Mouse (Mus musculus) right cerebral cortex, postnatal 14 days (tissue): ENCODE results near the gene Otop3.
A peak's percentile ranks its signal among the peaks of the same experiment; 100 is the strongest.

ENCODE experiments used
- DNase-seq: peaks from one replicate; pipeline ENCODE4 v3.0.0; 2022

The Otop3 gene

DNA sequence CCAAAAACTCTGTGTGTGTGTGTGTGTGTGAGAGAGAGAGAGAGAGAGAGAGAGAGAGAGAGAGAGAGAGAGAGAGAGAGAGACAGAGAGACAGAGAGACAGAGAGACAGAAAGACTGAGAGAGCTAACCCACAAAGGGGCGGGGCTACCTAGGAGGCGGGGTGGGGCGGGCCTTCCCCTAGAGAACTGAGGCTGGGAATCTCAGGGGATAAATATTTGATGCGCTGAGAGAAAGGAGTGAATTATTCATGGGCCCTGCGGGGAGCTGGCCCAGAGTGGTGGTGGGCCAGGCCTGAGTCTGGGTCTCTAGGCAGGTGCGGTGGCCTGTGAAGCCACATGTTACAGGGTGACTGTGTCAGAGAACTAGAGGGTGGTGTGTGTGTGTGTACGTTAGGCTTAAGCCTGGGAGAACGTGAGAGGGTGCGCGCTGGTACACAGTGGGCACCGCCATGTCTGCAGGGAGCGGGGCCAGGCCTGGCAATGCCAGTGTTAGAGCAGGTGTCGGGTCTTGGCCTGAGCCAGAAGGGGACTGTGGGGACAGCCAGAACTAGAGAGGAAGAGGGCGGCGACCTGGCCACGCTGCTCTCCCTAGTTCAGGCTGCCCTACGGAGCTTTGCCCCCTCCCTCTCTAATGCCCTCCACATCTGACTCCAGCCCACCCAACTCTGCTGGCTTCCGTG is 14.7 kb upstream of the Otop3 start:
- no peak for DNase-seq

DNA sequence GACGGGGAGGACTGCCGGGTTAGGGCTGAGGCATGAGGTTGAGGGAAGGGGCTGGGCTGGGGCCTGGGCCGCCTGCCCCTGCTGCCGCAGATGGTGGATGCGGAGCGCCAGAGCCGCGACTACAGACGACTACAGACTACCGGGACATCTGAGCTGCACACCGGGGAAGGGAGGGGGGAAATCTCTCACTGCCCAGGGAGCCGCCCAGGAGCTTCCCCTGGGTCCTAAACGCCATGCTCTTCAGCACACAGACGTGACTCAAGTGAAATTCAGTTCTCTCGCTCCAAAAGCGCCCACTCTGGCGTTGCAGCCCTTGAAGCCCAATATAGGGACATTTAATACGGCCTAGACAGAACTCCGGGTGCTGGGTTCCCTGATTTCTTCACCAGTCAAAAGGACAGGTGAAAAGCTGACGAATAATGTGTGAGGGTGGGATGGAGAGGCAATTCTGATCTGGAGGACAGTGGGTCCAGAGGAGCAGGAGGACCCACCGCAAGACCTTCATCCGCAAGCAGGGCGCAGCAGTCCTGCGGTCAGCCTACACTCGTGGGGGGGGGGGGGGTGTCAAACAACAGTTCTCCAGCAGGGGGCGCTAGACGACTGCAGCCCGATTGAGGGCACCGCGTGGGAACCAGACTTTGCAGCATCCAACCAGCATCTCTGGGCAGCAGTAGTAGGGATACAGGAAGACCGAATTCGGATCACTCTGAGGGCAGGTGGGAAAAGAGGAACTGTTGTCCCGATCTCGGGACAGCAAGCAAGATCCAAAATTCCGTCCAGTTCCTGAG is 12.4 kb upstream of the Otop3 start, which contains the start of gene Ush1g:
Ush1g (minus strand) TSS at position 136 of the 788 bp plus-strand sequence.
- peak; percentile 64 for DNase-seq

DNA sequence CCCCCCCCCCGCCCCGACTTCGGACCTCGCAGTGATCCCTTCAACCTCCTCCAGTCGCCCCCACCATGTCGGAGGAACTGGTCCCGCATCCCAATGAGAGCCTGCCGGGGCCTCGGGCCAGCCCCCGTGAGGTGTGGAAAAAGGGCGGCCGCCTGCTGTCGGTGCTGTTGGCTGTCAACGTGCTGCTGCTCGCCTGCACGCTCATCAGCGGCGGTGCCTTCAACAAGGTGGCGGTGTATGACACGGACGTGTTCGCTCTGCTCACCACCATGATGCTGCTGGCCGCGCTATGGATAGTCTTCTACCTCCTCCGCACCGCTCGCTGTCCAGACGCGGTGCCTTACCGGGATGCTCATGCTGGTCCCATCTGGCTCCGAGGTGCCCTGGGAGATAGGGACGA is 11.2 kb upstream of the Otop3 start:
- DNase-seq = no peak

DNA sequence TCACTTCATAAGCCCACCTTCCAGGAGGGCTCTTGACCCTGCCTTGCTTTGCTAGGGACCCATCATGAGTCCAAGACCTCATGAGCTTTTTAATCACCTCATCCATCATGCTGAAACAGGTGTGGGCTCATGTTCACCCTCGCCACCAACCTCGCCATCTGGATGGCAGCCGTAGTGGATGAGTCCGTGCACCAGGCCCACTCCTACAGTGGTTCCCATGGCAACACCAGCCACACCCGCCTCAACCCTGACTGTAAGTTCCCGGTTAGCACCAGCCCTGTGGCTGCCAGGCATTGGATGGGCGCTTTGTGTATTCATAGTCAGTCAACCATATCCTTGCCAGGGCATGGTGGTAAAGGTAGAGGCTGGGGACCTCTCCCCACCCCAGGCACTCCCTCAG is 7.8 kb upstream of the Otop3 start:
- no peak for DNase-seq

DNA sequence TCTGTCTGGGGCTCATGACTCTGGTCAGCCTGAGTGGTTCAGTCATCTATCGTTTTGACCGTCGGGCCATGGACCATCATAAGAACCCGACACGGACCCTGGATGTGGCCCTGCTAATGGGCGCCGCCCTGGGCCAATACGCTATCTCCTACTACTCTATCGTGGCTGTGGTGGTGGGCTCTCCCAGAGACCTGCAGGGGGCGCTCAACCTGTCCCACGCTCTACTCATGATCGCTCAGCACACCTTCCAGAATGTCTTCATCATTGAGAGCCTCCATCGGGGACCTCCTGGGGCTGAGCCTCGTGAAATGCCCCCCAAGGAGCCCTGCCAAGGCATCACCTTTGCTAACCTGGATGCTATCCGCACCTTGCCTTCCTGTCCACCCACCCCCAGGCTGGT is 5.2 kb upstream of the Otop3 start:
- DNase-seq = no peak

DNA sequence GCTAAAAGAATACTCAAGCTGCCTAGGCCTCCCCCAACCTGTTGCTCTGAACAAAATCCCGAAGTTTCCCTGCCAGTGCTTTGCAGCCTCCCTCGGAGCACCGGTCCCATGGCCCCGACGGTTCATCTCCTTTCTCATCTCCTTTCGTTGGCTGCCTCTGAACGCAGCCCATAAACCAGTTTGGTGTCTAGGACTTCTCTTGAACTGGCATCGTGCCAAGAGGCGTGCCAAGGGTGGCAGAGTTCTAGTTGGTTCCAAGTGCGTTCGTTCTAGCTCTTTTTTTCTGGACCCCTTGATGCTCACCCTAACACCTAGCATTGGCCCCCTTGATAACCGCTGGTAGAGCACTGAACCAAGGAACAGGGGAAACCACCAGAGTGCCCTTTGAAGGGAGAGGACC is 692 bp downstream of the Otop3 start:
- DNase-seq = no peak

DNA sequence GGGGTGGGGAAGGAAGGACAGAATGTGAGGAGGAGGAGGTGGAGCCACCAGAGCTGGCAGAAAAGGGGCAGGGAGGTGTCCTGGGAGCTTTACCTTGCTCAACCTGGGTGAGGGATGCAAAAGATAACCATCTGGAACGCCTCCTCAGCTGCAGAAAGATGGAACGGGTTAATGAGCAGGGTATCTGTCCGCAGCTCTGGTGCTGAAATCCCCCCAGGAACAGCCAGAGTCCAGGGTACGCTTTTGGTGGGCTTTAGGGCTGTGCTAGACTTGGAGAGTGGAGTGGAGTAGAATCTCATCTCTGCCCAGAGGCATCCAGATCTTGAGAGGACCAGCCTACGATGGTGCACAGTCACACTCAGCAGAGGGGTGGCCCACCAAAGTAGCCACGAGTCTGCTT is 1.6 kb downstream of the Otop3 start:
- DNase-seq = no peak

DNA sequence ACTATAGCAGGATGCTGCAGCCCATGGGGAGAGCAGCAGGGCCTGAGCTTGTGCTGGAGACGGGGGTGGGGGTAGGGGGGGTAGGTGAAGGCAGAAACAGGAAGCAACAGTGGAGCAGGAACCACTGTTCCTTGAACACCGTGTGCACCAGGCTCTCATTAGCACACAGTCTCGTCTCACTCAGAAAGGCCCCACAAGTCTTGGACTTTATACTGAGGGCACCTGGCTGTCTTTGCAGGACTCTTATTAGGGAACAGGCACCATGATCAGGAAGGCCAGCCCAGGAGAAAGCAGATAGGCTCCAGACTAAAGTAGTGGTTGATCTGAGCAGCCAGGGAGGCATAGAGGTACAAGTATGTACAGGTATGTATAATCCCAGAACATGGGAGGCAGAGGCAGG is 2.8 kb downstream of the Otop3 start:
- no peak for DNase-seq

DNA sequence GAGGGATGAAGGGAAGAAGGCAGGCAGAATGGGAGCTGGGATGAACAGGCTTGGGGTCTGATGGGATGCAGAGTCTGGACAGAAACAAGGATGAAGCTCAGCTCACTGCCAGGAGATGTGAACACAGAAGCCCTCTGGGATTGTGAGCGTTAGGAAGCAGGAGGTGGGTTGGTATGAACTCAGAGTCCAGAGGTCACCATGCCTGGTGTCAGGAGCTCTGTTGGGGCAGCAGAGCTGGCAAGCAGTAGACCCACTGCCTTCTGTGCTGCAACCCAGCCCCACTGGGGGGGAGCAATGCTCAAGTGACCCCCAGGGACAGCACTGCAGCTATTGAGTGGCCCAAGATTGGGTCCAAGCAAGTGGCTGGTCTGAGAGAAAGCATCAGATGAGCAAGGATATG is 3.3 kb downstream of the Otop3 start:
- no peak for DNase-seq

DNA sequence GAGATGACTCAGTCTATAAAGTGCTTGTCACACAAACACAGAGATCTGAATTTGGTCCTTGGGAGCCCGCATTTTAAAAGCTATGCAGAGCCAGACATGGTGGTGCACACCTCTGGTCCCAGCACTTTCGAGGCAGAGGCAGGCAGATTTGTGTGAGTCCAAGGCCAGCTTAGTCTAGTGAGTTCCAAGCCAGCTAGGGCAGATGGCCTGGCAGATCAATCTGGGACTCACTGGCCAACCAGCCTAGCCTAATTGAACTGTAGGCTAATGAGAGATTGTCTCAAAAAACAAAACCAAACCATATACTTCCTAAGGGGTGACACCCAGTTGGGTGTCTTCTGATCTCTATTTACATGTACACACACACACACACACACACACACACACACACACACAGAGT is 6.7 kb downstream of the Otop3 start:
- no peak for DNase-seq

DNA sequence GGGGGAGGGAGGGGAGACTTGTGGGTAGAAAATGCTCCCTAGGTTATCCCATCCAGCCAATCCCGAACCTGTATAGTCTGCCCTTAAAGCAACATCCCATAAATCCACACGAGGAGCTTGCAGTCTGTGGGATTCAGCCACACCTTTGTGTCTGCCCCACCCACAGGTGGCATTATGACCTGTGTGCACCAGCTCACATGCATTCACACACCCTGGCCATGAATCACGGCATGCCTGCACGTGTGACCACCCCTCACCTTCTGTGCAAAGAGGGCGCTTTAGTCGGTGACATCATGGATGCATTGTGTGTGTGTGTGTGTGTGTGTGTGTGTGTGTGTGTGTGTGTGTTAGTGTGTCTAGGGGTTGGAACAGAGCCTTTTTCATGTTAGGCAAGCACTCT is 7.3 kb downstream of the Otop3 start:
- no peak for DNase-seq

DNA sequence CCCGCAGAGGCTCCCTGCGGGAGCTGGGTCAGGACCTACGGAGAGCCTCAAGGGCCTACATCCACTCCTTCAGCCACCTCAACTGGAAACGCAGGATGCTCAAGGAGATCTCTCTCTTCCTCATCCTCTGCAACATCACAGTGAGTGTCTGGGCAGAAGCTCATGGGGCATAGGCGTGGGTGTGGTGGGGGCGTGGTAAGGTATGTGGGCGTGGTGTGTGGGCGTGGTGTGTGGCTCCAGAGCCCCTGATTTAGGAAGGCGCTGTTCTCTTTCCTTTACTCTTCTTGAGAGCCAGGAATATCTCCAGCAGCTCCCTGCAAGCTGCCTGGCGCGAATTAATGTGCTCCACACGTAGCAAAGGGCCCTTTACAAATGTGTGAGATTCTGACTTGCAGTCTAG is 10.4 kb downstream of the Otop3 start:
- DNase-seq = no peak

DNA sequence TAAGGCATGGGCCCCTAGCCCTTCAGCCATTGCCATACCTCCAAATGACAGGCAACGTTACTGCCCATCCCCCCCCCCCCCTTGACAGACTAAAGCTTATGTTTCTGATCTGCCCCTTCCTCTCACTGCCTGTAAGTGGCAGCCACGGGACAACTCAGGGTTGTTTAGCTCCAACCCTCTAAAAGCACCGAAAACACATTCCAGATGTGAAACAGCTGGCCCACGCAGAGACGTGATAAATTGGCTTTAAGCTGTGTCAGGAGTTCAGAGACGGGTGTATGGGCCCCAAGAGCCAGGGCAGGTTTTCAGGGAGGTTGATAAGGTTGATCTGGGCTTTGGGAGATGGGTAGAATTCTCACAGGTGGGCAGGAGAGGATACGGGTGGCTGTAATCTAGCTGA is 11.0 kb downstream of the Otop3 start:
- DNase-seq = no peak

DNA sequence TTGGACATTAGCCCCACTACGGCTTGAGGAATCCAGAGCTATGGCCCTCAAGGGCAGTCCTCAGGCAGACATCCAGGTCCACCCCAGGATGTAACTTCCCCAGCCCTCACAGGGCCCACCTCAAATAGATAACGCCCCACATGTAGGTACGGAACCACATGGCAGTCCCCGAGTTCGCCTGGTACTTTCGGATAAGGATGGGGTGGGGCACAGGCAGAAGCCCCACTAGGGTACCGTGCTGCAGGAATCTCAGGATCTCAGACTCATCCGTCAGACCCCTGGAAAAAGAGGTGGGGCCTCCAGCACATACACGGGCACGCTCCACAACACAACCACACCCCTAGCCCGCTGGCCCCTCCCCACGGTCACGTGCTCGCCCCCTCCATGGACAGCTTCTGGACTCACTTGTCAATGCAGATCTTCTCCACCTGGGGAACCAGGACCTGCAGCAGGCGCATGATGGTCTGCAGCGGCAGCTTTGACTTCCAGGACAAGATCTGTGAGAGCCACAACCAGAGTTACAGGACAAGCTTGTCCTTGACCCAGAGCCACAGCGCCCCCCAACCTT is 14.2 kb downstream of the Otop3 start:
- no peak for DNase-seq

DNA sequence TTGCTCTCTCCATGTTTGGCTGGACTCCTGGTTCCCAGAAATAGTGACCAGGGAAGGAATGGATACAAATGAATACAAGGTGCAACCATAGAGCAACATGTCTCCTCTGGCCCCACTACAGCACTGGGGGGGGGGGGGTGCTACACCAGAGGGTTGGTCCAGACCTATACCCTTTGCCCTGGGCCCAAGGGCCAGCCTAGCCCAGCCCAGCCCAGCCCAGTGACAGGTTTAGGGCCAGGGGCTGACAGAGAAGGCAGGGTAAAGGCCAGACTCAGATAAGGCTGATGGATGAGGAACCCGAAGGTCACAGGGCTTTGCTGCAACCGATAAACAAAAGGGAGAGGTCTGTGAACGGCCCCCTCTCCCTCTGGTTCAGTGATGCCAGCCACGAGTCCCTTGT is 15.4 kb downstream of the Otop3 start:
- no peak for DNase-seq

DNA sequence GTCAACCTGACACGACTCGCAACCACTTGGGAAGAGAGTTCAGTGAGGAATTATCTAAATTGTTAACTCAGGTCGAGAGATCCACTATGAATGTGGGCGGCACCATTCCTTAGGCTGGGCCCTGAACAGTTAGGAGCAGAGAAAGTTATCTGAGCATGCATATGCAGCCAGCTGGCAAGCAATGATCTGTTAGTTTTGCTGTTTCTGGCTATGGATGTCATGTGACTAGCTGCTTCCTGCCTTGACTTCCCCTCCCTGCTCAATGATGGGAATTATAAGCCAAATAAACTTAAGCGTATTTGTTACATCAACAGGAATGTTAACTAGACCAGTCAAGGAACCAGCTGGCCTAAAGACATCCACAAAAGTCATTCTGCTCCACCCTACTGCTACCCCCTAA is 18.8 kb downstream of the Otop3 start:
- DNase-seq = no peak

DNA sequence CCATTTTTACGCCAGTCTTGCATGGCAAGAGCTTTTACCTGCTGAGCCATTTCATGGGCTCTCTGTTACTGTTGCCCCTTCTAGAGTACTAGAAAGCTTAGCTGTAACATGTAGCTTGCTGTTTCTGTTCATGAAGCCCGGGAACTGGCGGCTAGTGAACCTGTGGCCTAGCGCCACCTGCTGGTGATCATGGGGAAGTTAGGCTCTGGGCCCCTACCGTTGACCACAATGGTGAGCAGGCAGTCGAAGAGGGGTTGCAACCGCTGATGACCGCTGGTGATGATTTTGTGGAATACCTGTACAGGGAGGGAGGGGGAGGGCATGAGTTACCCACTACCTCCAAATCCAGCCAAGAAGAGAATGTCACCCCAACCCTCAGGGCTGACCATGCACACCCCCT is 19.7 kb downstream of the Otop3 start:
- DNase-seq = peak; percentile 72

DNA sequence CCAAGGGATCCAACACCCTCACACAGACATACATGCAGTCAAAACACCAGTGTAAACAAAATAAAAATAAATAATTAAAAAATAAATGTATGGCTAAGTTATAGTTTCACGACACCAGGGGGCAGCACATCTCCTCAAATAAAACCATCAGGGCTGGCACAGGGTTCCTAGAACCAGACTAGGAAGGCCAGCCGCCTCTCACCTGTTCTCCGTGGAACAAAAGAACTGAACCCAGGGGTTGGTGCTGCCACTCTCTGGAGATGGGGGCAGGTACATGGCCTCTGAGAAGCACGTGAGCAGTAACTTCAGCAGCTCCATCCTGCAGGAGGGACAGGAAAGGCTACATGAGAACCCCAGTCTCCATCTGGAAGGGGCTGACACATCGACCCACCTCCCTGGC is 23.9 kb downstream of the Otop3 start:
- peak; percentile 77 for DNase-seq

DNA sequence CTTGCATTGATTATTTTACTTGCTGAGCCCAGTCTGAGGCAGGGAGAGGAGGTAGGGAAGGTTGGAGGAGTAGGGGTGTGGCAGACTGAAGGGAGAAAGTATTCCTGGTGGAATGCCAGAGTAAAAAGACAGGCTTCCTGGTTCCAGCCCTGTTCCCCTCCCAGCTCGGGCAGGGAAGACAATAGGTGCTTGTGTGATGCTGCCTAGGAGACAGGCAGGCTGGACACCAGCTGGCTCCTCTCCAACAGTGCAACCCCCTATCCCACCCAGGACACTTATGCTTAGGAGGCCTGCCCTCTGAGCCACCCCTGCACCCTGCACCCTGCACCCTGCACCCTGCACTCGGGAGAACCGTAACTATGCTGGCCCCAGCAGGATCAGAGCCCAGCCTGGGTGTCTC is 24.8 kb downstream of the Otop3 start:
- no peak for DNase-seq

DNA sequence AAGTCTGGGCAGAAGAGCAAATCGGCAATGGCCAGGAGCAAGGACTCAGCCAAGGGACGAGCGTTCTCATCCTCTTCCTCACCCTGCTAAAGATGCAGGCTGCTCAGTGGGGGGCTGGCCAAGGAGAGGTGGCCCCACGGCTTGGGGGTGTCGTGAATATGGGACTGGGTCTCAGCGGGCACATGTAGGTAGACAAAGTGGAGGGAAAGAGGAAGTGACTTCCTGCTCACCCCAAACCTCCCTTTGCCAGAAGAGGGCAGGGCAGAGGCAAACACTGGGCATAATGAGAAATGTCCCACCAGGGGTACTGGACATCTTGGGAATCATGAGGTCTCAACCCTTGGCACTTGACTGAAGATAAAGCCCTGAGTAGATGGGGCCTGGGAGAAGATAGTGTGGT is 25.2 kb downstream of the Otop3 start:
- no peak for DNase-seq

DNA sequence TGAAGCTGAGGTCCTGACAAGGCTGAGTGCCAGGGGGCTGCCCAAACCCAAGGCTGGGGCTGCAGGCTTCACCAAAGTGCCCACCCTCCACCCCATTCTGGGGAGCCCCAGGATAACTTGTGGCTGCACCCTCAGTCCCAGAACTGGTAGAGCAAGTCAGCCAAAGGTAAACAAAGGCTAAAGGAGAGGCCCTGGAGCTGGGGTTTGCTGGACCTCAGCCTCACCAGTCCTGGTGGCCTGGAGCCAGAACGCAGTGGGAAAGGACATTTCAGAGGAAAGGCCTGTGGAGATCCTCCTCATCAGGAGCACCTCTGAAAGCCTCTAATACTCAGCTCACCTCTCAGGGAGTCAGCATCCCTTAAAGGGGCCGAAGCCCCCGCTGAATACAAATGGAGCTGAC is 29.6 kb downstream of the Otop3 start:
- DNase-seq = no peak

DNA sequence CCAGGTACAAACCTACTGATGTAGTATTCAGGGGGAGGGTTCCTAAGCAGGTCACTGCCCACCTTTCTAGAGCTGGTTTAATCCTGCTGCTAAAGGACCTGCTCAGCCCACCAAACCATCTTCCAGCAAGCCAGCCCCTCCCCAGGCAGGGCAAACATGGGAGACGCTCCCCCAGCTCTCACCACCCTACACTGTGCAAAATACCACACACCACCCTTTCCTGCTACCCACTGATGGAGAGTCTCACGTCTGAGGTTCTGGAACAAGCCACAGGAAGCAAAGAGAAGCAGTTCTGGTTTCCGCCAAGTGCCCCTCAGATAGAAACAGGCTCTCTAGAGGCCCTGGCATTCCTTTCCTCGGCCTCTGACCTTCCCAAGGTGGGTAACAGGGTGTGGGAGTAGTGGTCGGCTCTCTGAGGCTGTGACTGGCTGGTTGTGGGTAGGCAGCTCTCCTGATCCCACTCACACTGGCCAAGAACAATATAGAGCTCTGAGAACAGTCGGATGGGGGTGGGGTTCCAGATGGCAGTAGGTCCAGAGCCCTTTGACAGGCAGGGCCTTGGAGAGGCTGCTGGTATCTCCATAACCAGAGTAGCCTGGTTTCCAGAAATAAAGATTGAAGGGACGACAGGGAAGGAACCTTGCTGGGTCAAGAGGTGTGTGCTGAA is 31.6 kb downstream of the Otop3 start:
- DNase-seq = no peak

DNA sequence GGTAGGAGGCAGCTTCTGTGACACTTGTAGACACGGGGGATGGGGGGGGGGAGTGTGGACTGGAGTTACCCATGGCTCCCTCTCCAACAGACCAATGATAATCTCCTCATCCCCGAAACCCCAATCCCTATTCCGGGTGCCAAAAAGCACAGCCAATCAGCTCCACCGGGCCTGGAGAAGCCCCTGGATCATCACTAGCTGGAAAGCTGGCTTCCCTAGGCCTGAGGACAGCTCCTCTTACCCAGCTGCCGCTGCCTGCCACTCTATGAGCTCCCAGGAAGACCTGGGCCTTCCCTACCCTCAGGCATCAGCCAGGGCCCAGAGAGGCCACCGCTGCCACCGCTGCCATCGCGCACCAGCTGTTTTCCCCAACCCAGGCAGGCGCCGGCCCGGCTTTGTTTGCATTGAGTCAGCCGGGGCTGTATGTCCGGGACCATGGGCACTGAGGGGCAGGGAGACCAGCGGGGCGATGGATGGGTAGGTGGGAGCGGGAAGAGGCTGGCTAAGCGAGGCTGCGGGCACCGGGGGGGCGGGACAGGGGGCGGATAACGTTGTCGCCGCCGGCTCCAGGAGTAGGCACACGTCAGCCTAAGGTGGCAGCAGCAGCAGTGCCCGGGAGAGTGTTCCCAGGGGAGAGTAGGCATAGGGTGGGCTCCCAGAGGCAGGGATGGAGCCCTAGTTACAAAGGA is 32.3 kb downstream of the Otop3 start:
- peak; percentile 63 for DNase-seq
